Mouse (Mus musculus) MEL (cell line): ENCODE measurements around the gene Ikzf2.

Experiments used
- CHD2 ChIP-seq: IDR thresholded peaks from 2 replicates; pipeline ENCODE4 v1.6.1; 2011; ENCODE audit warnings: low read length, improper control_type of control experiment
- CTCF ChIP-seq, 3 experiments: IDR thresholded peaks in 2 of 3; conservative IDR thresholded peaks in 1 of 3; 2 replicates each; pipeline ENCODE4 v1.5.1; 2011 to 2012; ENCODE audit warnings: low read length in 3 of 3, low read depth in 2 of 3, mild to moderate bottlenecking in 2 of 3, improper control_type of control experiment in 1 of 3, inconsistent platforms in 1 of 3, mixed read lengths in 1 of 3, moderate library complexity in 1 of 3; ENCODE audit not compliant: control insufficient read depth in 1 of 3, insufficient read depth in 1 of 3, poor library complexity in 1 of 3, severe bottlenecking in 1 of 3
- ELF1 ChIP-seq: IDR thresholded peaks from 2 replicates; pipeline ENCODE4 v1.6.1; 2014; ENCODE audit warnings: low read depth, mild to moderate bottlenecking, inconsistent platforms, low read length, improper control_type of control experiment, moderate library complexity
- HCFC1 ChIP-seq: IDR thresholded peaks from 2 replicates; pipeline ENCODE4 v1.6.1; 2012; ENCODE audit warnings: low read depth, mild to moderate bottlenecking, inconsistent platforms, low read length, improper control_type of control experiment, moderate library complexity
- JUND ChIP-seq: IDR thresholded peaks from 2 replicates; pipeline ENCODE4 v1.6.1; 2011; ENCODE audit warnings: low read depth, mild to moderate bottlenecking, improper control_type of control experiment, low read length
- MAX ChIP-seq: IDR thresholded peaks from 2 replicates; pipeline ENCODE4 v1.6.1; 2011; ENCODE audit warnings: low read length, improper control_type of control experiment
- MYB ChIP-seq: IDR thresholded peaks from 2 replicates; pipeline ENCODE4 v1.6.1; 2011; ENCODE audit warnings: mild to moderate bottlenecking, low read depth, low read length, improper control_type of control experiment
- NRF1 ChIP-seq: IDR thresholded peaks from 2 replicates; pipeline ENCODE4 v1.6.1; 2014; ENCODE audit warnings: low read depth, mild to moderate bottlenecking, inconsistent platforms, low read length, improper control_type of control experiment, moderate library complexity; ENCODE audit not compliant: poor library complexity, insufficient read depth, severe bottlenecking
- POLR2A ChIP-seq, 2 experiments: IDR thresholded peaks; 2 replicates each; pipeline ENCODE4 v1.6.1; 2011 to 2012; ENCODE audit warnings: low read length in 2 of 2, mild to moderate bottlenecking in 2 of 2, control low read depth in 1 of 2, improper control_type of control experiment in 1 of 2, low read depth in 1 of 2, moderate library complexity in 1 of 2; ENCODE audit not compliant: control insufficient read depth in 1 of 2, insufficient read depth in 1 of 2, poor library complexity in 1 of 2
- SIN3A ChIP-seq: IDR thresholded peaks from 2 replicates; pipeline ENCODE4 v1.6.1; 2012; ENCODE audit warnings: low read length, improper control_type of control experiment, inconsistent platforms
- USF2 ChIP-seq, 2 experiments: IDR thresholded peaks; 2 replicates each; pipeline ENCODE4 v1.6.1; 2011 to 2012; ENCODE audit warnings: improper control_type of control experiment in 2 of 2, low read length in 2 of 2, borderline replicate concordance in 1 of 2, inconsistent platforms in 1 of 2, low read depth in 1 of 2, mild to moderate bottlenecking in 1 of 2; ENCODE audit not compliant: insufficient read depth in 1 of 2
- ZC3H11A ChIP-seq: IDR thresholded peaks from 2 replicates; pipeline ENCODE4 v1.6.1; 2012; ENCODE audit warnings: low read depth, mild to moderate bottlenecking, inconsistent platforms, low read length, improper control_type of control experiment
- ZNF384 ChIP-seq: IDR thresholded peaks from 2 replicates; pipeline ENCODE4 v1.6.1; 2012; ENCODE audit warnings: low read depth, mild to moderate bottlenecking, inconsistent platforms, low read length, improper control_type of control experiment

GRCm38 (mm10) chr1:69685890-69686490 is 1.1 kb downstream of the Ikzf2 start:
- TF ChIP-seq MYB (no peak), POLR2A (IDR thresholded peaks at IDR 0.05; ENCODE audit: control insufficient read depth in 1 of 2, insufficient read depth in 1 of 2, low read depth in 1 of 2, low read length in 2 of 2, poor library complexity in 1 of 2) (no peak), NRF1 (no peak), CHD2 (no peak), JUND (no peak), MAX (no peak), CTCF (IDR thresholded peaks at IDR 0.05 in 2 of 3, conservative IDR thresholded peaks at IDR 0.05 in 1 of 3; ENCODE audit: control insufficient read depth in 1 of 3, insufficient read depth in 1 of 3, low read depth in 2 of 3, low read length in 3 of 3, poor library complexity in 1 of 3, severe bottlenecking in 1 of 3) (no peak), ELF1 (no peak), HCFC1 (no peak), ZC3H11A (no peak), USF2 (IDR thresholded peaks at IDR 0.05; ENCODE audit: borderline replicate concordance in 1 of 2, insufficient read depth in 1 of 2, low read depth in 1 of 2, low read length in 2 of 2) (no peak), ZNF384 (peak; percentile 49; the same call in 1 of the 2 replicates), SIN3A (peak; percentile 28; the same call in 1 of the 2 replicates)
